Mouse (Mus musculus) liver (tissue): Measurements from ENCODE around the gene Rps11.
"Not testable (repeated sequence)": the region's sequence is repeated elsewhere in the genome, so short reads cannot be mapped to it uniquely, and the experiment has no call there.

Source experiments
- DNase-seq: peaks from one replicate; pipeline ENCODE4 v3.0.0-alpha.2; 2020; ENCODE audit warnings: mixed read lengths

Gene Rps11

GRCm38 (mm10) chr7:45124224-45125143 is at the start of gene Rps11:
TSS of gene Rps11 (minus strand) at chr7:45124439.
- DNase-seq, result peak; percentile 99

- DNase-seq, result not testable (repeated sequence)
Observed at GRCm38 (mm10) chr7:45173772-45174171, 49.5 kb upstream of the Rps11 start.

- peak; percentile 34 for DNase-seq
Observed at GRCm38 (mm10) chr7:45172974-45173373, 48.7 kb upstream of the Rps11 start.

GRCm38 (mm10) chr7:45169495-45169894 is 45.3 kb upstream of the Rps11 start:
- no peak for DNase-seq

GRCm38 (mm10) chr7:45168656-45169055 is 44.4 kb upstream of the Rps11 start:
- DNase-seq, result no peak

GRCm38 (mm10) chr7:45167761-45168445 is 43.7 kb upstream of the Rps11 start:
- DNase-seq, result no peak

GRCm38 (mm10) chr7:45166950-45167401 is 42.7 kb upstream of the Rps11 start:
- DNase-seq, result no peak

- no peak for DNase-seq
Observed at GRCm38 (mm10) chr7:45165701-45166100, 41.5 kb upstream of the Rps11 start.

GRCm38 (mm10) chr7:45164833-45165232 is 40.6 kb upstream of the Rps11 start:
- DNase-seq, result no peak

- DNase-seq, result peak; percentile 62
Observed at GRCm38 (mm10) chr7:45163735-45164490, 39.7 kb upstream of the Rps11 start, which contains the start of gene Slc17a7. TSS of gene Slc17a7 (plus strand) at chr7:45163949.

GRCm38 (mm10) chr7:45162996-45163615 is 38.9 kb upstream of the Rps11 start:
- no peak for DNase-seq

- DNase-seq, result no peak
Observed at GRCm38 (mm10) chr7:45162551-45162950, 38.3 kb upstream of the Rps11 start.

GRCm38 (mm10) chr7:45161612-45162473 is 37.6 kb upstream of the Rps11 start:
- DNase-seq, result peak; percentile 84

GRCm38 (mm10) chr7:45160866-45161265 is 36.6 kb upstream of the Rps11 start:
- no peak for DNase-seq

- DNase-seq, result no peak
Observed at GRCm38 (mm10) chr7:45160316-45160800, 36.1 kb upstream of the Rps11 start.

- no peak for DNase-seq
Observed at GRCm38 (mm10) chr7:45158991-45159390, 34.8 kb upstream of the Rps11 start.

GRCm38 (mm10) chr7:45157459-45157858 is 33.2 kb upstream of the Rps11 start:
- DNase-seq, result no peak

GRCm38 (mm10) chr7:45156206-45156605 is 32.0 kb upstream of the Rps11 start:
- no peak for DNase-seq

- DNase-seq, result no peak
Observed at GRCm38 (mm10) chr7:45155590-45155989, 31.4 kb upstream of the Rps11 start.

- peak; percentile 70 for DNase-seq
Observed at GRCm38 (mm10) chr7:45154993-45155514, 30.8 kb upstream of the Rps11 start.
